Mouse (Mus musculus) embryonic facial prominence, embryonic 13.5 days (tissue): ENCODE results near the gene Psmg3. TPM values are rescaled to one million over a fixed set of nuclear protein-coding genes. Genes with fewer than 3 reads are reported as not detected.

ENCODE experiments used
- ATAC-seq: fragments of 200-750 bp; cut with Nextera tagmentation; 2 replicates; pipeline ENCODE4 v1.8.0; 2017; ENCODE audit warnings: low read depth; ENCODE audit not compliant: insufficient number of reproducible peaks, insufficient read depth, low FRiP score, low TSS enrichment
- H3K27ac ChIP-seq: fragments of 300-500 bp; sonication (generic); 2 replicates; pipeline ENCODE4 v1.5.1; 2015; ENCODE audit warnings: moderate library complexity, mild to moderate bottlenecking, inconsistent platforms
- H3K27me3 ChIP-seq: fragments of 300-500 bp; sonication (generic); 2 replicates; pipeline ENCODE4 v1.6.1; 2015; ENCODE audit warnings: mild to moderate bottlenecking, inconsistent platforms
- H3K36me3 ChIP-seq: fragments of 300-500 bp; sonication (generic); 2 replicates; pipeline ENCODE4 v1.6.1; 2015; ENCODE audit warnings: mild to moderate bottlenecking, inconsistent platforms
- H3K4me1 ChIP-seq: fragments of 300-500 bp; sonication (generic); 2 replicates; pipeline ENCODE4 v1.6.1; 2015; ENCODE audit warnings: inconsistent platforms
- H3K4me2 ChIP-seq: fragments of 300-500 bp; sonication (generic); 2 replicates; pipeline ENCODE4 v1.6.1; 2015; ENCODE audit warnings: moderate library complexity, mild to moderate bottlenecking, inconsistent platforms
- H3K4me3 ChIP-seq: fragments of 300-500 bp; sonication (generic); 2 replicates; pipeline ENCODE4 v1.5.1; 2015; ENCODE audit warnings: mild to moderate bottlenecking, inconsistent platforms
- H3K9ac ChIP-seq: fragments of 300-500 bp; sonication (generic); 2 replicates; pipeline ENCODE4 v1.6.1; 2015; ENCODE audit warnings: mild to moderate bottlenecking, inconsistent platforms
- H3K9me3 ChIP-seq: fragments of 300-500 bp; sonication (generic); 2 replicates; pipeline ENCODE4 v1.6.1; 2016; ENCODE audit warnings: inconsistent platforms
- WGBS: fragments of 180-500 bp; shearing (Covaris S2); methylation state at CpG from one replicate; pipeline ENCODE4 v1.1.7; 2015; ENCODE audit warnings: mixed read lengths; 5-methylcytosine and 5-hydroxymethylcytosine counted together
- polyA plus RNA-seq: library from polyadenylated mRNA; unstranded; fragments of >200 nt; fragmentation: Nextera tagmentation; extraction: Ambion mirVana; gene quantifications from 2 replicates; pipeline ENCODE4 v1.2.1, GENCODE M21; 2015

The Psmg3 gene
- 59.8 and 65.4 TPM in 2 replicates for polyA plus RNA-seq

DNA sequence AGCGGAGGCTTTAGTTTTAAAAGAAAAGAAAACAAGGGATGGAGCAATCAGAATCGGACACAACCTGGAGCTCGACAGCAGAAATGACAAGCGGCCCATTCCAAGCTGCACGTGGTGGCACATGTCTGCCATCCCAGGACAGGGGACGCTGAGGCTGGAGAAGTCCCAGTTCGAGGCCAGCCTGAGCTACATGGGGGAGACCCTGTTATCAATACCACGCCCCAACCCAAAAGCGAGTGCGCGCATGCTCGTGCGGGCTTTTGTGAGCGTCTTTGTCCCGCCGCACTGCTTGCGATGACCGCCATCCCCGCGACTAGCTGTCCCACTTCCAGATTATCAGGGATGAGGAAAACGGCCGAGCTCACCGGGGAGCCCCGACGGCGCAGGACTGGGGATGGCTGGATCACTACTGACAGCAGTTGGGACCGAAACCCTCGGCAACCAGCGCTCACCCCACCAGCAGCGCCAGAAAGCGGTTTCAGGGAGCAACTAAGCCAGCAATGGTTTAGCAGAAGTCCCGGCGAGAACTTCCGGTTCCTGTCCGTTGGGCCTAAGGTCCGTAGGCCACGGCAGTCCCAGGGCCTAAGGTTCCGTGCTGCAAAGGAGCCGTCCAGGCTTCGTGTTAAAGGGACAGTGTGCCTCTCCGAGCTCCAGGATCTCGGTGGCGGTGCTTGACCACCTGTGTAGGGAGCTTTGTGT lies at the start of gene Psmg3, which contains the start of gene Gm26938:
TSS of gene Psmg3 (minus strand) at position 529 of the 699 bp plus-strand sequence.
TSS of gene Gm26938 (minus strand) at position 51 of the 699 bp plus-strand sequence.
- peaks cover 12% of the 10 kb centered on the region for H3K4me1 ChIP-seq
- H3K4me2 ChIP-seq: peak within 1 kb of the TSS; percentile 97
- under 1% methylated on average over 43 of the region's 43 CpGs for WGBS
- no peaks in the 10 kb centered on the region for H3K9me3 ChIP-seq
- peak within 1 kb of the TSS; percentile 87 for H3K9ac ChIP-seq
- peak within 1 kb of the TSS; percentile 84 for H3K27ac ChIP-seq
- peaks cover 24% of the 10 kb centered on the region for H3K36me3 ChIP-seq
- H3K27me3 ChIP-seq: no peaks in the 10 kb centered on the region
- H3K4me3 ChIP-seq: peak within 1 kb of the TSS; percentile 87
- ATAC-seq: peak; percentile 68

DNA sequence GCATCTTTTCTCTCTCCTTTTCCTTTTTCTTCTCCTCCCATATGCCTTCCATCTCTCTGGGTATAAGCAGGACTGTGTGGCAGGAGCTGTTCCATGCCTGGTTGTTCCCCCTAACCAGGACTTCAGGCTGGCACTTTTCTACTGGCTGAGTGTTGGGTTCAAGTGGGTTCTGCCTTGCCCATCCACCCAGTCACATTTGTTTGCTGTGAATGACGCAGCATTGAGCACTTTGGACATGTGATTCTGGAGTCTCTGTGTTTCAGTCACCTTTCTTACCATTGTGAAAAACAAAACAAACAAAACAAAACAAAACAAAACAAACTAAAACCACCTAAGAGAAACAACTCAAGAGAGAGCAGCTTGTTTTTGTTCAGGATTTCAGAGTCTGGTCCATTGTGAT lies 44.8 kb upstream of the Psmg3 start:
- 83% methylated on average over 1 of the region's 1 CpGs for WGBS
- no peak overlapping the region for H3K4me2 ChIP-seq
- H3K27me3 ChIP-seq: no peaks in the 10 kb centered on the region
- H3K9me3 ChIP-seq: no peaks in the 10 kb centered on the region
- 0 out of 2 replicates have a peak, but pooled peaks cover 6% of the 10 kb centered on the region for H3K4me1 ChIP-seq
- ATAC-seq: no peak
- no peaks in the 10 kb centered on the region for H3K36me3 ChIP-seq
- no peak overlapping the region for H3K27ac ChIP-seq
- no peak overlapping the region for H3K9ac ChIP-seq
- no peak overlapping the region for H3K4me3 ChIP-seq

DNA sequence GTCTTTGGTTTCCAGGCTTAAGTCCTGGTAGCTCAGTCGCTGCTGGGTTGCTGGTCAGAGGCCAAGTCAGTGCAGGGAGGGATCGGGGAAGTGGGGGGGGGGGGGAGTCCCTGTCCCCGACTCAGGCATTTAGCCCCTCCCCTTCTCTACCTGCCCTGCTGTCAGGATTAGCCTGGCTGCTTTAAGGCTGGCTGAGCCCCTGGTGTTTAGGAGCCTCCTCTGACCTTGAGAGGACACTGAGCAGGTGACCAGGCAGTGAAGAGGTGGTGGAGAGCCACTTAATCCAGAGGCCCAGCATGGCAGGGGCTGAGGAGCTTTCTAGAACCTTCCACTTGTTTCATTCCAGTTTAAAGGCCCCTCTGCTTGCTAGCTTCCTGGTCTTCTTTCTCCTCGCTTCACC lies 44.2 kb upstream of the Psmg3 start:
- no peak for ATAC-seq
- H3K9ac ChIP-seq: no peak overlapping the region
- WGBS: 13% methylated on average over 4 of the region's 4 CpGs

DNA sequence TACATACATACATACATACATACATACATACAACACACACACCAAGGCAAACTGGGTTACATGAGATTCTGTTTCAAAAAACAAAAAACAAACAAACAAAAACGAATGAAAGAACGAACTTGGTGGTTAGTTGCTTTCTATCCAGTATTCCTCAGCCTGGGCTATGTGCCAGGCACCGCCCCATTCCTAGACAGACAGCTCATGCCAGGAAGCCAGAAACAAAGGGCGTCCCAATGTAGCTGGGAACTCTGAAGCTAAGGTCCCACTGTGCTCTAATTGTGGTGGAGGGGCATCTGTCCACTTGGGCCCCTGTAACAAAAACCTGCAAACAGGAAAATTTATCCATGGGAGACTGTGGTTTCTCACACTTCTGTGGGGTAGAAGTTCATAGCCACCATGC lies 36.1 kb upstream of the Psmg3 start:
- ATAC-seq: no peak
- Histone ChIP-seq H3K9ac (no peak overlapping the region), H3K9me3 (no peaks in the 10 kb centered on the region), H3K4me3 (no peak overlapping the region), H3K27me3 (peaks cover 4% of the 10 kb centered on the region; the same call in 1 of the 2 replicates), H3K36me3 (no peaks in the 10 kb centered on the region), H3K4me2 (no peak overlapping the region), H3K4me1 (0 out of 2 replicates have a peak, but pooled peaks cover 4% of the 10 kb centered on the region), H3K27ac (no peak overlapping the region)
- 56% methylated on average over 4 of the region's 4 CpGs for WGBS

More for the DNA sequence above, 44.2 kb upstream of the Psmg3 start:
- Histone ChIP-seq H3K27me3 (no peaks in the 10 kb centered on the region), H3K9me3 (no peaks in the 10 kb centered on the region), H3K36me3 (no peaks in the 10 kb centered on the region), H3K27ac (no peak overlapping the region), H3K4me3 (no peak overlapping the region), H3K4me1 (0 out of 2 replicates have a peak, but pooled peaks cover 6% of the 10 kb centered on the region), H3K4me2 (no peak overlapping the region)

DNA sequence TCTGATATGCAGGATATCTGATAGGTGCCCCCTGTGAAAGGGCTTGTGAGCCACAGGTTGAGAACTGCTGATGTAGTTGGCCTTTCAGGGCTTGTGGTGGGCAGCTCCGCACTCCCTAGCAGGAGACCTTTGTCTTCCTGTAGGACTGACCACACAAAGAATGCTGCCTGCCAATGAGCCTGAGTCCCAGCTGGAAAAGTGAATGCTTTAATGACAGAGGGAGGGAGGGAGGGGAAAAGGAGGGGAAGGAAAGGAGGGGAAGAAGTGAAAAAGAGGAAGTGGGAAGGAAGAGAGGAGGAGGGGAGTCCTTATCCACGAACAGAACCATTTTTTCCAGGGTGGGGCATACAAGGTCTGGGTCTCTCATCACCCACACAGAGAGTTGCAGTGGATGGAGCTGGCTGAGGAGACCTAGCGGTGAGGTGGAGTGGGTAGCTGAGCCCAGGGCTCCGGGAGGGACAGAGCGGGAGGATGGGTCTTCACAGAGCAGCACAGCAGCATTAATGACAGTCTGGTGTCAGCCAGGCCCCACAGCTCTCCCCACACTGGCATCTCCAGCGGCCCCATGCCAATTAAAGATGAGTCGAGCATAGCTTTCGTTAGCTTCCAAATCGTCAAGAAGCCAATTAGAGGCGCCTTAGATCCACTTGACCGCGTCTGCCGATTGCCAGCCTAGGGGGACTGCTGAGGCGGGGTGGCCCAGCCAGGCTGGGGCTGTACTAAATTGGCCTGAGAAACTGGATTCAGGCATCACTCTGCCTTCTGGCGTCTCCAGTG lies 33.8 kb upstream of the Psmg3 start:
- Histone ChIP-seq H3K9ac (no peak overlapping the region), H3K4me2 (peak overlapping the region; percentile 16; the same call in 1 of the 2 replicates), H3K4me1 (0 out of 2 replicates have a peak, but pooled peaks cover 4% of the 10 kb centered on the region), H3K27ac (no peak overlapping the region), H3K27me3 (peaks cover 4% of the 10 kb centered on the region; the same call in 1 of the 2 replicates), H3K36me3 (no peaks in the 10 kb centered on the region), H3K4me3 (no peak overlapping the region), H3K9me3 (no peaks in the 10 kb centered on the region)
- WGBS: 29% methylated on average over 15 of the region's 15 CpGs
- ATAC-seq: no peak

DNA sequence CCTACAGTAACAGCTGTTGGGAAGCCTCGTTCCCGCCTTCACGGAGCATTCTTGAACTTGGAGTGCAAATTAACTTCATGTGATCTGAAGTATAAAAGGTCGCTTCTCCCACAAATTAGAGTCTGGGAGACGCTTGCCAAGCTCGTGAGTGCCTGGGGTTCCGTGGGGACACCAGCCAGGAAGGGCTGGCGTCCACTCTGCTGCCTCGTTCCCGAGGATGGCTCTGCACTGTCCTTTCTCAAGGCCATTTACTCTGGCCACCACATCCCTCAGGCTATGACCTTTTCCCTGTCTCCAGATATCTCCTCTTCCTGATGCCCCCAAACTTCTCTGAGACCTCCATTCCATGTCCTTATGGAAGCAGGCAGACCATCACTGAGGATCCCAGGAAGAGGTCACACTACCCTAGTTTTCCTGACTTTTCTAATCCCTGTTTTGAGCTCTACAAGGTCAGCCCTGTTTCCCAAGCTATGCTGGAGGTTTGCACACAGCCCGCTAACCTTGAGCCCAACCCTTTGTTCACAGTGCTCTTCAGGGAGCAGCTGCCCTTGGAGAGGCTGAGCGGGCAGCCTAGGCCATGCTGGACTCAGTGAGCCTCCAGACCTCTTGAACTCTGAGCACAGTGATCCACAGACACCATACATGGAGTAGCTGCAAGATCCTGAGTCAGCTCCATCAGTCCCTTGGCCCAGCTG lies 23.1 kb upstream of the Psmg3 start:
- Histone ChIP-seq H3K4me1 (peaks cover 4% of the 10 kb centered on the region; the same call in 1 of the 2 replicates), H3K4me3 (no peak overlapping the region), H3K9me3 (no peaks in the 10 kb centered on the region), H3K9ac (no peak overlapping the region), H3K27ac (no peak overlapping the region), H3K4me2 (no peak overlapping the region), H3K36me3 (no peaks in the 10 kb centered on the region), H3K27me3 (no peaks in the 10 kb centered on the region; the same call in 1 of the 2 replicates)
- WGBS: 64% methylated on average over 12 of the region's 12 CpGs
- no peak for ATAC-seq

DNA sequence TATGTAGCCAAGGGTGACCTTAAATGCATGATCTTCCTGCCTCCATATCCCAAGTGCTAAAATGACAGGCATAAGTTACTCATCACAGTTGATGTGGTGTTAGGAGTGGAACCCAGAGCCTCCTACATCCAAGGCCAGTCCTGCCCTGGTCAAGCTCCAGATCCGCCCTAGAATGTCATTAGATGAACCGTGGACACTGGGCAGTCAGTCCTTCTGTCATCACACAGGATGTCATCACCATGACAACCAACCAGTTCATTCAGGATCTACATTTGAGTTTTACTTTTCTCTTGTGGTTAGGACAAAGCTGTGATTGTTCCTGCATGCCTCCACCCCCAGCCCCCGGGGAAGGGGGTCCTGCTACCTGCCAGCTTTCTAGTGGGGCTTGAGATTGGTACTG lies 12.5 kb upstream of the Psmg3 start:
- 14% methylated on average over 3 of the region's 3 CpGs for WGBS
- no peak for ATAC-seq

DNA sequence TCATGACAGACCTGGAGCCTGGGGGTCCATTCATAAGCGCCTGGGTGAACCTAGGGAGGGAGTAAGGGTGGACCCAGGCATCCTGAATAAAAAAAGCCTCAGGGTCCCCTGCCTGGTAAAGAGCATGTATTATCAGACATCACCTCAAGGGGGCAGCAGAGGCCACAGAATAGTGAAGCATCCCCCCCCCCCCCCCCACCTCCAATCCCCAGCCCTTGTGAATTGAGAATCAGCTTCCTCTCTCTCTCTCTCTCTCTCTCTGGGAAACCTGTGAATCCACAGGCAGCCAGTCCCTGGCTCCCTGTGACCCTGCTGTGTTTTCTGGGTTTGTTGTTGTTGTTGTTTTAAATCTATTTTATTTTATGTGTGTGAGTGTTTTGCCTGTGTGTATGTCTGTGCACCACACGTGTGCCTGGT lies 11.8 kb upstream of the Psmg3 start:
- Histone ChIP-seq H3K9me3 (no peaks in the 10 kb centered on the region), H3K27ac (no peak overlapping the region), H3K4me3 (no peak overlapping the region), H3K27me3 (no peaks in the 10 kb centered on the region), H3K4me1 (no peaks in the 10 kb centered on the region), H3K9ac (no peak overlapping the region), H3K36me3 (no peaks in the 10 kb centered on the region), H3K4me2 (no peak overlapping the region)
- 20% methylated on average over 2 of the region's 2 CpGs for WGBS
- peak; percentile 34; the same call in 1 of the 2 replicates for ATAC-seq

More for the DNA sequence above, 12.5 kb upstream of the Psmg3 start:
- Histone ChIP-seq H3K27me3 (no peaks in the 10 kb centered on the region), H3K4me3 (no peak overlapping the region), H3K4me2 (no peak overlapping the region), H3K9me3 (no peaks in the 10 kb centered on the region), H3K9ac (no peak overlapping the region), H3K36me3 (no peaks in the 10 kb centered on the region), H3K4me1 (no peaks in the 10 kb centered on the region), H3K27ac (no peak overlapping the region)

DNA sequence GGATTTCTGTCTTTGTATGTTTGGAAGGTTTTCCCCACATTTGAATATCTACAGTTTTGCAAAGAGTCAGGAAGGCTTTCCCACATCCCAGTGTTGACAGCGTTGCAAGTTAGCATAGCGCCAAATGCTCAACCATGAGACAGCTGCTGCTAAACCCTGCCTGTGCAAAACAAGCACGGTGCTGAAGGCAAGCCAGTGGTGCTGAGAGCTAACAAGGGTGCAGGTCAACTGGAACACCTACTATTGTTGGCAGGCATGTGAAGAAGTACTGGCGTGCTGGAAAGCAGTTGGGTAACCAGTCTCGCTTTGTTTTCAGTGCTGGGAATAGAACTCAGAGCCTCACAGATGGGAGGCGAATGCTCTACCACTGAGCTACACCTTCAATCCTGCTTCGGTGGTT lies 9.0 kb upstream of the Psmg3 start:
- Histone ChIP-seq H3K27me3 (no peaks in the 10 kb centered on the region), H3K4me1 (no peaks in the 10 kb centered on the region), H3K27ac (no peak overlapping the region), H3K4me3 (no peak overlapping the region), H3K9ac (no peak overlapping the region), H3K9me3 (no peaks in the 10 kb centered on the region), H3K4me2 (no peak overlapping the region), H3K36me3 (no peaks in the 10 kb centered on the region)
- 85% methylated on average over 7 of the region's 7 CpGs for WGBS
- no peak for ATAC-seq

DNA sequence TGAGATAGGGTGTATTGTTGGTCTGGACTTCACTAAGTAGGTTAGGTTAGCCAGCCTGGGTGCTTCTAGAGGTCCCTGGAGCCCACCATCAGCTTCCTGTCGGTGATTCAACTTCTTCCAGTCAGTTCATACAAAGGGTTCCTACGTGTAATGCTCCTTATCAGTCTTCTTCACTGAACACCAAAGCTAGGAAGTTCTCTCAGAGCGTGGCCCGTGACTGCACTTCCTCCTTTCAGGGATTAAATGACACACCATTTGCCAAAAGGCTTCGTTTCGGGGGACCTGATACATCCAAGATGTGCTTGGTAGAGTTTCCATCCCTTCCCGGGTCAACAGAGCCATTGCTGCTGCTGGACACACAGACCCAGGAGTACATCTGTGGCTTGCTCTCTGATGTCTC lies 5.4 kb upstream of the Psmg3 start:
- no peak overlapping the region for H3K4me3 ChIP-seq
- no peak for ATAC-seq

DNA sequence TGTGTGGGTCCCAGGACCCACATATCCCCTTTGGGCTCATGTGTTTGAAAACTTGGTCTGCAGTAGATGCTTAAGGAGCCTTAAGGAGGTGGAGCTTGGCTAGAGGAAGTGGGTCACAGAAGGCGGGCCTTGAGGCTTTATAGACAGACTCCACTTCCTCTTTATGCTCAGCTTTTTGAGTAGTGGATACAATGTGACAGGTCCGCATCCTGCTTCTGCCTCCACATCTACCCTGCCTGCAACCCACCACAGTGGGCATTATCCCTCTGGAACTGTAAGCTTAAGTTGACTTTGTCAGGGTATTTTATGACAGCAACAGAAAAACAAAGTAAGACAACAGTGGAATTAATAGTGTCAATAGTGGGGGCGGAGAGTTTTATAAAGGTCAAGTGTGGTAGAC lies 4.0 kb upstream of the Psmg3 start:
- Histone ChIP-seq H3K9me3 (no peaks in the 10 kb centered on the region), H3K4me1 (peaks cover 5% of the 10 kb centered on the region), H3K4me2 (no peak overlapping the region), H3K36me3 (no peaks in the 10 kb centered on the region), H3K27me3 (no peaks in the 10 kb centered on the region), H3K27ac (no peak overlapping the region), H3K9ac (no peak overlapping the region), H3K4me3 (no peak overlapping the region)
- ATAC-seq: no peak
- 89% methylated on average over 3 of the region's 3 CpGs for WGBS

More for the DNA sequence above, 5.4 kb upstream of the Psmg3 start:
- H3K4me1 ChIP-seq: no peaks in the 10 kb centered on the region
- no peak overlapping the region for H3K9ac ChIP-seq
- H3K36me3 ChIP-seq: no peaks in the 10 kb centered on the region
- no peak overlapping the region for H3K4me2 ChIP-seq
- 73% methylated on average over 7 of the region's 7 CpGs for WGBS
- no peak overlapping the region for H3K27ac ChIP-seq
- H3K27me3 ChIP-seq: no peaks in the 10 kb centered on the region
- H3K9me3 ChIP-seq: no peaks in the 10 kb centered on the region
